Mouse (Mus musculus) hindbrain, embryonic 13.5 days (tissue): ENCODE measurements at regions not wholly inside any gene's neighbourhood (a gene's known extent, or its start where the extent isn't known, plus 50 kb on each side); places are given as distances from the start of the nearest gene placed in this dataset.
"Not testable (repeated sequence)": the region's sequence is repeated elsewhere in the genome, so short reads cannot be mapped to it uniquely, and the experiment has no call there.

ENCODE experiments used
- ATAC-seq: fragments of 200-750 bp; cut with Nextera tagmentation; 2 replicates; pipeline ENCODE4 v1.8.0; 2017; ENCODE audit warnings: moderate TSS enrichment; ENCODE audit not compliant: low FRiP score
- H3K27ac ChIP-seq: fragments of 300-500 bp; sonication (generic); 2 replicates; pipeline ENCODE4 v1.5.1; 2015; ENCODE audit warnings: inconsistent platforms, mild to moderate bottlenecking, moderate library complexity
- H3K27me3 ChIP-seq: fragments of 300-500 bp; sonication (generic); 2 replicates; pipeline ENCODE4 v1.6.1; 2015; ENCODE audit warnings: mild to moderate bottlenecking, inconsistent platforms
- H3K36me3 ChIP-seq: fragments of 300-500 bp; sonication (generic); 2 replicates; pipeline ENCODE4 v1.6.1; 2015; ENCODE audit warnings: mild to moderate bottlenecking, inconsistent platforms
- H3K4me1 ChIP-seq: fragments of 300-500 bp; sonication (generic); replicated peaks from 2 replicates; pipeline ENCODE4 v1.6.1; 2015; ENCODE audit warnings: inconsistent platforms
- H3K4me2 ChIP-seq: fragments of 300-500 bp; sonication (generic); 2 replicates; pipeline ENCODE4 v1.6.1; 2015; ENCODE audit warnings: inconsistent platforms, mild to moderate bottlenecking, moderate library complexity
- H3K4me3 ChIP-seq: fragments of 300-500 bp; sonication (generic); 2 replicates; pipeline ENCODE4 v1.5.1; 2015; ENCODE audit warnings: mild to moderate bottlenecking, inconsistent platforms
- H3K9ac ChIP-seq: fragments of 300-500 bp; sonication (generic); 2 replicates; pipeline ENCODE4 v1.6.1; 2015; ENCODE audit warnings: mild to moderate bottlenecking, inconsistent platforms
- H3K9me3 ChIP-seq: fragments of 300-500 bp; sonication (generic); 2 replicates; pipeline ENCODE4 v1.6.1; 2016; ENCODE audit warnings: inconsistent platforms
- WGBS: fragments of 180-500 bp; shearing (Covaris S2); methylation state at CpG from one replicate; pipeline ENCODE4 v1.1.7; 2015; 5-methylcytosine and 5-hydroxymethylcytosine counted together

DNA sequence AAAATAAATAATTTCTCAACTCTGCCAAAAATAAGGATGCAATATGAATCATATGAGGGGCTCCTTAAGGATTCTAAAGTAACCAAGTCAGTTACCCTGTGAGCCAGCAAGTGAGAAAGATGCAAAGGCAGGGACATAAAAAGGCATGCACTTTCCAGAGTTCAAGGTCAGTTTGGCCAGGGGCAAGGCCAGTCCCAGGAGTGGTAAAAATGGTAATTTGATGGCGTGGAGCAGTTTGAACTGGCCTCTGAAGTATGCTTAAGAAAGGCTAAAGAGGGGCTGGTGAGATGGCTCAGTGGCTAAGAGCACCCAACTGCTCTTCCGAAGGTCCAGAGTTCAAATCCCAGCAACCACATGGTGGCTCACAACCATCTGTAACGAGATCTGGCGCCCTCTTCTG is 68.8 kb downstream of the BC005561 start:
- peaks cover 35% of the 10 kb centered on the region for H3K9me3 ChIP-seq
- H3K27me3 ChIP-seq, H3K4me3 ChIP-seq, ATAC-seq, H3K4me1 ChIP-seq, H3K9ac ChIP-seq, H3K4me2 ChIP-seq, H3K27ac ChIP-seq: not testable (repeated sequence)
- WGBS: 98% methylated on average over 4 of the region's 4 CpGs
- peaks cover 28% of the 10 kb centered on the region for H3K36me3 ChIP-seq

DNA sequence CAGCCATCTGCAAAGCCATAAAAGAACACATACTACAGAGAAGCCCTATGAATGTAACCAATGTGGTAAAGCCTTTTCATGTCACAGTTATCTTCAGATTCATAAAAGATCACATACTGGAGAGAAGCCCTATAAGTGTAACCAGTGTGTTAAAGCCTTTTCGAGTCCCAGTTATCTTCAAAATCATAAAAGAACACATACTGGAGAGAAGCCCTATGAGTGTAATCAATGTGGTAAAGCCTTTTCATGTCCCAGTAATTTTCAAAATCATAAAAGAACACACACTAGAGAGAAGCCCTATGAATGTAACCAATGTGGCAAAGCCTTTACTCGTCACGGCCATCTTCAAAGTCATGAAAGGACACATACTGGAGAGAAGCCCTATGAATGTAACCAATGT is 74.2 kb downstream of the BC005561 start:
- not testable (repeated sequence) for ATAC-seq, H3K4me1 ChIP-seq, H3K4me3 ChIP-seq, H3K27me3 ChIP-seq, H3K27ac ChIP-seq, H3K9ac ChIP-seq, H3K4me2 ChIP-seq
- 96% methylated on average over 3 of the region's 3 CpGs for WGBS
- H3K36me3 ChIP-seq: peaks cover 60% of the 10 kb centered on the region
- peaks cover 61% of the 10 kb centered on the region for H3K9me3 ChIP-seq

DNA sequence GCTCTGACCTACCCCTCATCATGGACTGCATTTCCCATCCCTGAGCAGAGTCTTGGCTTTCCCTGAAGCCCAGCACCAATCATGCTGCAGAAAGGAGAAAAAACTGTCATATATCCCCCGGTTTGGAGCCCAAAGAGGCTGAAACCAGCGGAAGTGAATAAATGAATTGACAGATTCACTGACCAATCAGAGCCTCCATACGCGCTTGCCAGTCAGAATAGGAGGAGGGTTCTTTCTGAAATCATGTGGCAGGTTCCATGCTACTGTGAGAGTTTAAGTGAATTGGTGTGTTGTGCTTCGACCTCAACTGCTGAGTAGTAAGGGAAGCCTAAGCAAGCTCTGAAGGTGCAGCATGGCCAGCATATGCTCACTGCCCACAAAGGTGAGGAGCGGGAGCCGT is 101.0 kb downstream of the BC005561 start:
- 83% methylated on average over 7 of the region's 7 CpGs for WGBS
- H3K27ac ChIP-seq: no peak overlapping the region
- no peaks in the 10 kb centered on the region for H3K27me3 ChIP-seq
- H3K4me2 ChIP-seq: no peak overlapping the region
- H3K4me1 ChIP-seq: no peaks in the 10 kb centered on the region
- no peak overlapping the region for H3K4me3 ChIP-seq
- H3K9ac ChIP-seq: no peak overlapping the region
- ATAC-seq: no peak
- H3K36me3 ChIP-seq: 0 out of 2 replicates have a peak, but pooled peaks cover 3% of the 10 kb centered on the region
- H3K9me3 ChIP-seq: peaks cover 36% of the 10 kb centered on the region
